Mouse (Mus musculus) olfactory bulb, adult 2 months (tissue): ENCODE results near the gene Pkdrej.

Source experiments
- CTCF ChIP-seq: fragments of 200-500 bp; IDR thresholded peaks from 2 replicates; pipeline ENCODE4 v1.5.1; 2012; ENCODE audit warnings: low read depth, mild to moderate bottlenecking, low read length, moderate library complexity; ENCODE audit not compliant: insufficient read depth
- POLR2A ChIP-seq: fragments of 200-500 bp; IDR thresholded peaks from 2 replicates; pipeline ENCODE4 v1.6.1; 2012; ENCODE audit warnings: mild to moderate bottlenecking, low read depth, low read length, moderate library complexity; ENCODE audit not compliant: insufficient read depth

DNA sequence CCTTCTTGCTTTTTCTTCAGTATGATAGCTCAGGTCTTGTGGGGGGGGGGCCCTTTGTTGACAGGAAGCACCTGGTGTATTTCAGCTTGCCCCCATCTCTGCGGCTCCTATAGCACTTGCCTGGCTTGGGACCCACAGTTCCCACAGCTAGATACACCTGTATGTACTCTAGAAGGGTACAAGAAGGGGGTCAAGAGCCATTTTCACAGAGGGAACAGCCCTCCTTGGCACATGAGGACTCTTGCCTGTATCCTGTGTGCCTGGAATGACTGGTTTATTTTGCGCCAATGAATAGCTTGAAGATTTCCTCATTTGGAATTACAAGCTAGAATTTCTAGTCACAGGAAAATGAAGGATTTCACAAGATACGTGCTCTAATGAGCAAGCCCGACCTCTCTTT is 30.1 kb downstream of the Pkdrej start:
- TF ChIP-seq POLR2A (no peak), CTCF (no peak)
